ENCODE assay signal across 16 mouse cellular contexts in genomic region chr17:6110956-6111355, GRCm38 (mm10). TPM values are rescaled to one million over a fixed set of nuclear protein-coding genes. Genes with fewer than 3 reads are reported as not detected.
DNase-seq lines count a peak whose midpoint lies in the region; ATAC-seq and TF ChIP-seq lines count a peak whose summit lies in the region.
"Had no signal": no experiment of that assay in that cellular context is flagged by ENCODE, and none has a peak within 500 bp of the region (broad histone marks: within the 10 kb centered on the region; RNA-seq: fewer than 3 reads in every experiment).

No protein-coding gene starts in this region.

- H3K4me1 ChIP-seq in cerebellum, adult 2 months (ENCODE audit: control insufficient read depth, insufficient read depth, low read length) = peaks cover 4% of the 10 kb centered on the region; the same call in 1 of the 2 replicates
- H3K4me1 ChIP-seq in intestine, postnatal 0 days (replicated peaks; ENCODE audit: control insufficient read depth, insufficient read depth, low read length) = peaks cover 9% of the 10 kb centered on the region; the same call in 1 of the 2 replicates
- peaks cover 15% of the 10 kb centered on the region for H3K4me1 ChIP-seq in intestine, embryonic 16.5 days (ENCODE audit: control insufficient read depth, insufficient read depth, low read length)
- H3K4me1 ChIP-seq in cortical plate, adult 2 months (ENCODE audit: control insufficient read depth, insufficient read depth, low read length) = peaks cover 4% of the 10 kb centered on the region; the same call in 1 of the 2 replicates

- 56% methylated on average over 3 of the region's 3 CpGs for whole genome bisulfite sequencing in cerebellum, adult 2 months
- WGBS in intestine, postnatal 0 days = 79% methylated on average over 3 of the region's 3 CpGs
- 81% methylated on average over 3 of the region's 3 CpGs for WGBS in intestine, embryonic 16.5 days

- H3K27ac ChIP-seq in cerebellum, adult 2 months (ENCODE audit: insufficient read depth, low read length) = no peak overlapping the region
- H3K27ac ChIP-seq in intestine, postnatal 0 days (ENCODE audit: low read depth, low read length) = no peak overlapping the region
- no peak overlapping the region for H3K27ac ChIP-seq in intestine, embryonic 16.5 days (ENCODE audit: low read length)
- H3K27ac ChIP-seq in cortical plate, adult 2 months (ENCODE audit: insufficient read depth, low read length) = no peak overlapping the region
- H3K27ac ChIP-seq: hindbrain, embryonic 15.5 days; liver, embryonic 14.5 days; neural tube, embryonic 12.5 days had no signal

- no peak for TF ChIP-seq CTCF in cerebellum, adult 2 months (IDR thresholded peaks at IDR 0.05; ENCODE audit: borderline replicate concordance, insufficient read depth, low read depth, low read length)
- TF ChIP-seq CTCF in intestine, postnatal 0 days (IDR thresholded peaks at IDR 0.05; ENCODE audit: low read depth) = peak; percentile 53
- TF ChIP-seq CTCF in cortical plate, adult 2 months (IDR thresholded peaks at IDR 0.05; ENCODE audit: extremely low read depth, insufficient read depth, low read length) = peak; percentile 15; the same call in 1 of the 2 replicates

- H3K27me3 ChIP-seq in cerebellum, adult 2 months (ENCODE audit: control insufficient read depth, insufficient read depth, low read length) = no peaks in the 10 kb centered on the region
- H3K27me3 ChIP-seq in intestine, postnatal 0 days (replicated peaks; ENCODE audit: control insufficient read depth, insufficient read depth, low read length) = no peaks in the 10 kb centered on the region
- H3K27me3 ChIP-seq in intestine, embryonic 16.5 days (replicated peaks; ENCODE audit: control insufficient read depth, insufficient read depth, low read length) = no peaks in the 10 kb centered on the region
- H3K27me3 ChIP-seq: heart, embryonic 12.5 days; hindbrain, embryonic 15.5 days; neural tube, embryonic 12.5 days had no signal

- no peak overlapping the region for H3K9ac ChIP-seq in intestine, postnatal 0 days (ENCODE audit: low read depth, low read length)
- no peak overlapping the region for H3K9ac ChIP-seq in intestine, embryonic 16.5 days (ENCODE audit: low read depth, low read length)
- H3K9ac ChIP-seq: heart, embryonic 12.5 days; hindbrain, embryonic 15.5 days; liver, embryonic 14.5 days; neural tube, embryonic 12.5 days had no signal

- no peaks in the 10 kb centered on the region for H3K36me3 ChIP-seq in intestine, postnatal 0 days (ENCODE audit: control insufficient read depth, insufficient read depth)
- H3K36me3 ChIP-seq in intestine, embryonic 16.5 days (ENCODE audit: control insufficient read depth, insufficient read depth, low read length) = no peaks in the 10 kb centered on the region; the same call in 1 of the 2 replicates

- no peaks in the 10 kb centered on the region for H3K9me3 ChIP-seq in intestine, postnatal 0 days (ENCODE audit: control insufficient read depth)
- no peaks in the 10 kb centered on the region for H3K9me3 ChIP-seq in intestine, embryonic 16.5 days (ENCODE audit: control insufficient read depth, low read length)
- H3K9me3 ChIP-seq: heart, embryonic 12.5 days; hindbrain, embryonic 15.5 days; megakaryocyte, embryonic 14.5 days; neural tube, embryonic 12.5 days had no signal

- TF ChIP-seq POLR2A in cerebellum, adult 2 months (IDR thresholded peaks at IDR 0.05; ENCODE audit: borderline replicate concordance, insufficient read depth, low read length) = no peak
- TF ChIP-seq POLR2A in cortical plate, adult 2 months (IDR thresholded peaks at IDR 0.05; ENCODE audit: extremely low read depth, insufficient read depth, low read length) = no peak

- no peak overlapping the region for H3K4me3 ChIP-seq in cerebellum, adult 2 months (replicated peaks; ENCODE audit: insufficient read depth, low read depth, low read length)
- no peak overlapping the region for H3K4me3 ChIP-seq in intestine, postnatal 0 days (ENCODE audit: low read depth, low read length)
- no peak overlapping the region for H3K4me3 ChIP-seq in intestine, embryonic 16.5 days (ENCODE audit: low read length)
- H3K4me3 ChIP-seq in cortical plate, adult 2 months (ENCODE audit: insufficient read depth, low read length) = no peak overlapping the region
- H3K4me3 ChIP-seq: erythroblast, embryonic 14.5 days; heart, embryonic 12.5 days; hindbrain, embryonic 15.5 days; megakaryocyte, embryonic 14.5 days; neural tube, embryonic 12.5 days had no signal

- no peak for ATAC-seq in cerebellum, adult (ENCODE audit: insufficient number of reproducible peaks, low FRiP score, low TSS enrichment)
- ATAC-seq in intestine, postnatal 0 days = no peak
- ATAC-seq in intestine, embryonic 16.5 days = no peak
- ATAC-seq: activated CD4-positive, CD25-positive, alpha-beta regulatory T cell, adult 4 months had no signal

- peak; percentile 53 to 58 for DNase-seq in cerebellum, adult 2 months
- DNase-seq in CD4-positive helper T cell, adult 2 months (ENCODE audit: low read depth, low spot score) = peak; percentile 31
- DNase-seq in layer of hippocampus, adult 18-20 months (ENCODE audit: low spot score in 2 of 2) = no peak
- no peak for DNase-seq in frontal cortex, postnatal 25 days (ENCODE audit: low spot score in 2 of 2)
- DNase-seq: kidney, postnatal 25 days had no signal

- no peak overlapping the region for H3K4me2 ChIP-seq in intestine, postnatal 0 days (replicated peaks; ENCODE audit: low read depth)
- no peak overlapping the region for H3K4me2 ChIP-seq in intestine, embryonic 16.5 days (ENCODE audit: low read depth, low read length)
- H3K4me2 ChIP-seq: heart, embryonic 12.5 days; hindbrain, embryonic 15.5 days; neural tube, embryonic 12.5 days had no signal

RNA-seq across cellular contexts. Expression of gene Tulp4, which starts 4.7 kb away (rescaled TPM):
- polyA plus RNA-seq in cerebellum, adult 2 months (2012; rRNA removed) = 144 and 151 TPM in 2 replicates
- 35.1 and 37.0 TPM in 2 replicates for polyA plus RNA-seq in intestine, postnatal 0 days (2015; fragmentation: Nextera tagmentation; extraction: Ambion mirVana)
- 60.1 and 79.1 TPM in 2 replicates for polyA plus RNA-seq in intestine, embryonic 16.5 days (2015; fragmentation: Nextera tagmentation; extraction: Ambion mirVana)
- polyA plus RNA-seq in cortical plate, adult 2 months (2012; rRNA removed) = 79.1 and 82.0 TPM in 2 replicates
- total RNA-seq in layer of hippocampus, adult 18-20 months (2021) = 100 to 1,000 TPM; 309 to 329 TPM

RNA-seq across cellular contexts. Expression of gene Gtf2h5, which starts 31.4 kb away (rescaled TPM):
- polyA plus RNA-seq in cerebellum, adult 2 months (2012; rRNA removed) = 67.4 and 72.4 TPM in 2 replicates
- 145 and 157 TPM in 2 replicates for polyA plus RNA-seq in intestine, postnatal 0 days (2015; fragmentation: Nextera tagmentation; extraction: Ambion mirVana)
- polyA plus RNA-seq in intestine, embryonic 16.5 days (2015; fragmentation: Nextera tagmentation; extraction: Ambion mirVana) = 138 and 151 TPM in 2 replicates
- 83.4 and 86.6 TPM in 2 replicates for polyA plus RNA-seq in cortical plate, adult 2 months (2012; rRNA removed)
- 100 to 1,000 TPM; 131 to 132 TPM for total RNA-seq in layer of hippocampus, adult 18-20 months (2021)

RNA-seq across cellular contexts. Expression of gene Serac1, which starts 31.4 kb away (rescaled TPM):
- 20.7 and 21.8 TPM in 2 replicates for polyA plus RNA-seq in cerebellum, adult 2 months (2012; rRNA removed)
- polyA plus RNA-seq in intestine, postnatal 0 days (2015; fragmentation: Nextera tagmentation; extraction: Ambion mirVana) = 2.5 and 2.7 TPM in 2 replicates
- polyA plus RNA-seq in intestine, embryonic 16.5 days (2015; fragmentation: Nextera tagmentation; extraction: Ambion mirVana) = 3.9 and 4.6 TPM in 2 replicates
- 24.3 and 25.2 TPM in 2 replicates for polyA plus RNA-seq in cortical plate, adult 2 months (2012; rRNA removed)
- total RNA-seq in layer of hippocampus, adult 18-20 months (2021) = 10 to 100 TPM; 16.0 to 17.1 TPM

Comparison
In these comparisons a context has a peak if more than half of its experiments do, and no peak if none do; other contexts are left out.
1. DNase-seq: peak in cerebellum, adult 2 months (2 of 2) and CD4-positive helper T cell, adult 2 months (single experiment); none in layer of hippocampus, adult 18-20 months (0 of 2) and frontal cortex, postnatal 25 days (0 of 2).